Mouse (Mus musculus) CH12.LX (cell line): ENCODE measurements at regions not wholly inside any gene's neighbourhood (a gene's known extent, or its start where the extent isn't known, plus 50 kb on each side); places are given as distances from the start of the nearest gene placed in this dataset.

Experiments
- DNase-seq: peaks from one replicate; pipeline ENCODE4 v3.0.0-alpha.2; 2013; ENCODE audit errors: extremely low read depth
- H3K27ac ChIP-seq: 2 replicates; pipeline ENCODE4 v1.5.1; 2012; ENCODE audit warnings: low read depth, mild to moderate bottlenecking, control low read depth, moderate library complexity; ENCODE audit not compliant: insufficient read depth
- H3K27me3 ChIP-seq: replicated peaks from 2 replicates; pipeline ENCODE3; 2012; ENCODE audit warnings: inconsistent platforms
- H3K36me3 ChIP-seq, 2 experiments: replicated peaks in 1 of 2; 2 replicates each; pipeline versions ENCODE3 to v1.6.1; 2012; ENCODE audit warnings: inconsistent platforms in 1 of 2, low read length in 1 of 2, mild to moderate bottlenecking in 1 of 2, mixed read lengths in 1 of 2, moderate library complexity in 1 of 2; ENCODE audit not compliant: control insufficient read depth in 1 of 2, insufficient read depth in 1 of 2
- H3K4me1 ChIP-seq, 2 experiments: 2 replicates each; pipeline ENCODE4 v1.6.1; 2012; ENCODE audit warnings: inconsistent platforms in 1 of 2, moderate library complexity in 1 of 2; ENCODE audit not compliant: insufficient read depth in 2 of 2, control insufficient read depth in 1 of 2
- H3K4me2 ChIP-seq: 2 replicates; pipeline ENCODE4 v1.6.1; 2012; ENCODE audit warnings: low read depth, mild to moderate bottlenecking, control low read depth; ENCODE audit not compliant: poor library complexity, insufficient read depth, severe bottlenecking
- H3K4me3 ChIP-seq, 3 experiments: fragments of 150-350 bp in 1 of 3; sonication (generic) in 1 of 3; replicated peaks in 1 of 3; 2 replicates each; pipeline versions ENCODE3 to v1.5.1; 2011 to 2012; ENCODE audit warnings: low read depth in 2 of 3, low read length in 2 of 3, mild to moderate bottlenecking in 2 of 3, moderate library complexity in 2 of 3, control low read depth in 1 of 3, improper control_type of control experiment in 1 of 3, inconsistent platforms in 1 of 3, mixed read lengths in 1 of 3; ENCODE audit not compliant: poor library complexity in 1 of 3
- H3K79me2 ChIP-seq: replicated peaks from 2 replicates; pipeline ENCODE4 v1.6.1; 2012; ENCODE audit warnings: mild to moderate bottlenecking, moderate library complexity; ENCODE audit not compliant: control insufficient read depth, poor library complexity, insufficient read depth, severe bottlenecking; ENCODE audit errors: extremely low read depth
- H3K9ac ChIP-seq: 2 replicates; pipeline ENCODE4 v1.6.1; 2012; ENCODE audit warnings: low read depth, mild to moderate bottlenecking, control low read depth, moderate library complexity; ENCODE audit not compliant: insufficient read depth
- H3K9me3 ChIP-seq: replicated peaks from 2 replicates; pipeline ENCODE3; 2012; ENCODE audit warnings: low read length, inconsistent platforms, mixed read lengths
- BHLHE40 ChIP-seq: IDR thresholded peaks from 2 replicates; pipeline ENCODE4 v1.6.1; 2011; ENCODE audit warnings: mild to moderate bottlenecking, low read depth, low read length, improper control_type of control experiment
- CHD1 ChIP-seq: IDR thresholded peaks from 2 replicates; pipeline ENCODE4 v1.6.1; 2012; ENCODE audit warnings: low read depth, low read length, improper control_type of control experiment, inconsistent platforms
- E2F4 ChIP-seq: IDR thresholded peaks from 2 replicates; pipeline ENCODE4 v1.6.1; 2011; ENCODE audit warnings: low read depth, low read length, improper control_type of control experiment; ENCODE audit not compliant: insufficient replicate concordance
- IRF4 ChIP-seq: IDR thresholded peaks from 2 replicates; pipeline ENCODE4 v1.6.1; 2014; ENCODE audit warnings: low read depth, mild to moderate bottlenecking, inconsistent platforms, low read length, improper control_type of control experiment
- JUN ChIP-seq: IDR thresholded peaks from 2 replicates; pipeline ENCODE4 v1.6.1; 2011; ENCODE audit warnings: low read depth, mild to moderate bottlenecking, low read length, improper control_type of control experiment, moderate library complexity; ENCODE audit not compliant: insufficient read depth
- KAT2A ChIP-seq: IDR thresholded peaks from 2 replicates; pipeline ENCODE4 v1.6.1; 2012; ENCODE audit warnings: low read length, improper control_type of control experiment, inconsistent platforms; ENCODE audit not compliant: insufficient replicate concordance
- MAFK ChIP-seq: IDR thresholded peaks from 2 replicates; pipeline ENCODE4 v1.6.1; 2011; ENCODE audit warnings: low read length, improper control_type of control experiment; ENCODE audit not compliant: insufficient replicate concordance
- MAX ChIP-seq: IDR thresholded peaks from 2 replicates; pipeline ENCODE4 v1.6.1; 2011; ENCODE audit warnings: low read length, improper control_type of control experiment
- NELFE ChIP-seq: IDR thresholded peaks from 2 replicates; pipeline ENCODE4 v1.6.1; 2011; ENCODE audit warnings: low read depth, low read length, improper control_type of control experiment
- NRF1 ChIP-seq: IDR thresholded peaks from 2 replicates; pipeline ENCODE4 v1.6.1; 2014; ENCODE audit warnings: low read depth, mild to moderate bottlenecking, inconsistent platforms, low read length, improper control_type of control experiment, moderate library complexity
- RCOR1 ChIP-seq: conservative IDR thresholded peaks from 2 replicates; pipeline ENCODE4 v1.6.1; 2012; ENCODE audit warnings: low read depth, mild to moderate bottlenecking, inconsistent platforms, low read length, improper control_type of control experiment
- SIN3A ChIP-seq: IDR thresholded peaks from 2 replicates; pipeline ENCODE4 v1.6.1; 2012; ENCODE audit warnings: low read length, improper control_type of control experiment, inconsistent platforms
- SMC3 ChIP-seq: IDR thresholded peaks from 2 replicates; pipeline ENCODE4 v1.6.1; 2011; ENCODE audit warnings: low read depth, low read length, improper control_type of control experiment
- TBP ChIP-seq: conservative IDR thresholded peaks from 2 replicates; pipeline ENCODE4 v1.6.1; 2011; ENCODE audit warnings: low read depth, low read length, improper control_type of control experiment
- TCF12 ChIP-seq: IDR thresholded peaks from 2 replicates; pipeline ENCODE4 v1.6.1; 2014; ENCODE audit warnings: low read depth, mild to moderate bottlenecking, inconsistent platforms, low read length, improper control_type of control experiment
- USF2 ChIP-seq: conservative IDR thresholded peaks from 2 replicates; pipeline ENCODE4 v1.6.1; 2011; ENCODE audit warnings: low read depth, low read length, improper control_type of control experiment
- ZKSCAN1 ChIP-seq: IDR thresholded peaks from 2 replicates; pipeline ENCODE4 v1.6.1; 2012; ENCODE audit warnings: low read depth, inconsistent platforms, low read length, improper control_type of control experiment, borderline replicate concordance
- dilution Hi-C: fragments of 300-500 bp; cut with MboI; formaldehyde crosslinking; loops from 2 replicates; pipeline ENCODE4 v1.14.3; 2020; ENCODE audit warnings: low sequenced_read_pairs; ENCODE audit not compliant: extremely low pct_unique_long_range_greater_than_20kb, extremely low pct_ligation_motif_present
- in situ Hi-C: fragments of 300-500 bp; cut with MboI; formaldehyde crosslinking; loops from 3 replicates; pipeline ENCODE4 v1.14.3; 2019; ENCODE audit warnings: low sequenced_read_pairs, low pct_ligation_motif_present, low pct_unique_long_range_greater_than_20kb, mixed read lengths

- Histone ChIP-seq H3K4me3 (no peak overlapping the region), H3K9ac (no peak overlapping the region), H3K27ac (no peak overlapping the region), H3K9me3 (peaks cover 46% of the 10 kb centered on the region), H3K79me2 (no peaks in the 10 kb centered on the region), H3K27me3 (no peaks in the 10 kb centered on the region), H3K4me2 (no peak overlapping the region), H3K36me3 (no peaks in the 10 kb centered on the region), H3K4me1 (no peaks in the 10 kb centered on the region)
- no peak for TF ChIP-seq TCF12
- TF ChIP-seq NRF1 = no peak
- TF ChIP-seq CHD1 = no peak
- no peak for TF ChIP-seq USF2
- no peak for TF ChIP-seq TBP
- no peak for TF ChIP-seq SMC3
- TF ChIP-seq MAFK = no peak
- no peak for TF ChIP-seq RCOR1
- no peak for TF ChIP-seq SIN3A
- no peak for TF ChIP-seq NELFE
- no peak for TF ChIP-seq BHLHE40
- no peak for TF ChIP-seq MAX
- TF ChIP-seq E2F4 = no peak
- no peak for TF ChIP-seq ZKSCAN1
- TF ChIP-seq KAT2A = no peak
- in situ Hi-C loops (no loop called here), dilution Hi-C loops (no loop called here)
- no peak for DNase-seq
These were observed 297.0 kb upstream of the Jag1 start for GRCm38 (mm10) chr2:137413432-137413831.

- dilution Hi-C loops = no loop called here
- TF ChIP-seq IRF4 (no peak), JUN (no peak)
- no peak overlapping the region for H3K4me3 ChIP-seq
- H3K27me3 ChIP-seq = no peaks in the 10 kb centered on the region
- no peak for DNase-seq
- H3K9me3 ChIP-seq = peaks cover 43% of the 10 kb centered on the region
- H3K4me2 ChIP-seq = no peak overlapping the region
- H3K36me3 ChIP-seq = no peaks in the 10 kb centered on the region
- no peak overlapping the region for H3K9ac ChIP-seq
- H3K79me2 ChIP-seq = no peaks in the 10 kb centered on the region
- H3K4me1 ChIP-seq = no peaks in the 10 kb centered on the region
- in situ Hi-C loops = no loop called here
- no peak overlapping the region for H3K27ac ChIP-seq
These were observed 293.2 kb upstream of the Jag1 start for GRCm38 (mm10) chr2:137409611-137410010.
